ENCODE assay signal across 9 mouse cellular contexts in the genomic region with DNA sequence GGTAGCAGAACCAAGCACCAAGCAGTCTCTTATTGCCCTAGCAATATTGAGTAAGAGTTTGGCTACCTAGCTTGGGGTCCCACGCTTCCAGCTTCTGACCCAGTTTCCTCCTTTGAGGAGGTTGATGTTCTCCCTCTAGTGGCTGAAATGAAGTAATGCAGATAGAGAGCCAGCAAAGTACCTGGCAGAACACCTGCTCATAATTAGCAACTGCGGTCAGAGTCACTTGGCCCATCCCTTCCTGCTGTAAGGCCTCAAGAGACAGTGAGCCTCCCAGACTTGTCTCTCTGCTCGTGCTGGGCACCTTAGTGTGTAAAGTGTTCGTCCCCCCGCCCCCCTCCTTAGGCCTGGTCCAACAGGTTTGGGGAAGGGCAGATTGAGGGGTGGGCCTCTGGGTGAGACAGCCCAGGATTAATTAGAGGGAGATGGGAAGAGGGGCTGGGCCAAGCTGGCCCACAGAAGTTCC. TPM values are rescaled to one million over a fixed set of nuclear protein-coding genes. Genes with fewer than 3 reads are reported as not detected.
DNase-seq lines count a peak whose midpoint lies in the region; ATAC-seq lines count a peak whose summit lies in the region.
"Had no signal": no experiment of that assay in that cellular context is flagged by ENCODE, and none has a peak within 500 bp of the region (broad histone marks: within the 10 kb centered on the region; RNA-seq: fewer than 3 reads in every experiment).

No protein-coding gene starts in this region.

- H3K4me2 ChIP-seq in intestine, embryonic 15.5 days (replicated peaks), result no peak overlapping the region
- H3K4me2 ChIP-seq in neural tube, embryonic 13.5 days, result no peak overlapping the region

- peaks cover 20% of the 10 kb centered on the region for H3K36me3 ChIP-seq in intestine, embryonic 15.5 days
- H3K36me3 ChIP-seq in neural tube, embryonic 13.5 days, result peaks cover 36% of the 10 kb centered on the region

- no peak overlapping the region for H3K9ac ChIP-seq in intestine, embryonic 15.5 days
- no peak overlapping the region for H3K9ac ChIP-seq in neural tube, embryonic 13.5 days

- peak; percentile 64 for ATAC-seq in intestine, embryonic 15.5 days
- ATAC-seq in neural tube, embryonic 13.5 days (ENCODE audit: low read depth), result peak; percentile 33; the same call in 1 of the 2 replicates

- H3K27me3 ChIP-seq in intestine, embryonic 15.5 days (replicated peaks), result peaks cover 18% of the 10 kb centered on the region
- peaks cover 41% of the 10 kb centered on the region for H3K27me3 ChIP-seq in neural tube, embryonic 13.5 days

- WGBS in intestine, embryonic 15.5 days, result 13% methylated on average over 5 of the region's 5 CpGs
- WGBS in neural tube, embryonic 13.5 days, result 10% methylated on average over 5 of the region's 5 CpGs

- no peak overlapping the region for H3K27ac ChIP-seq in intestine, embryonic 15.5 days
- H3K27ac ChIP-seq in neural tube, embryonic 13.5 days (replicated peaks), result no peak overlapping the region

- no peaks in the 10 kb centered on the region for H3K9me3 ChIP-seq in intestine, embryonic 15.5 days
- no peaks in the 10 kb centered on the region for H3K9me3 ChIP-seq in neural tube, embryonic 13.5 days

- H3K4me3 ChIP-seq in intestine, embryonic 15.5 days (replicated peaks), result no peak overlapping the region
- H3K4me3 ChIP-seq in neural tube, embryonic 13.5 days, result no peak overlapping the region

- peaks cover 7% of the 10 kb centered on the region; the same call in 1 of the 2 replicates for H3K4me1 ChIP-seq in intestine, embryonic 15.5 days (replicated peaks)
- peaks cover 8% of the 10 kb centered on the region for H3K4me1 ChIP-seq in neural tube, embryonic 13.5 days (replicated peaks)

- DNase-seq in cerebellum, adult 9-10 months, result peak; percentile 59
- DNase-seq in cerebellum, adult 8-10 months, result no peak
- DNase-seq in thymus, postnatal 0 days (ENCODE audit: low spot score), result peak; percentile 71
- DNase-seq in thymus, postnatal 36 days, result no peak
- no peak for DNase-seq in left cerebral cortex, adult 18-20 months (ENCODE audit: low spot score in 2 of 2)
- no peak for DNase-seq in layer of hippocampus, adult 9-10 months (ENCODE audit: low spot score)

RNA-seq across cellular contexts. Expression of a gene that starts 4.3 kb away (rescaled TPM):
- 0.58 and 0.99 TPM in 2 replicates for polyA plus RNA-seq in thymus, postnatal 0 days (2015; fragmentation: Nextera tagmentation; extraction: Ambion mirVana)
- 4.2 TPM in 2 replicates for polyA plus RNA-seq in intestine, embryonic 15.5 days (2015; fragmentation: Nextera tagmentation; extraction: Ambion mirVana)
- polyA plus RNA-seq in neural tube, embryonic 13.5 days (2015; fragmentation: Nextera tagmentation; extraction: Ambion mirVana), result 0.19 TPM in 1 of 2 replicates, not detected in the other
- not detected for total RNA-seq in left cerebral cortex, adult 18-20 months (2021)
- total RNA-seq: heart, postnatal 10 days had no signal

RNA-seq across cellular contexts. Expression of a gene that starts 8.8 kb away (rescaled TPM):
- 62.0 and 70.7 TPM in 2 replicates for polyA plus RNA-seq in thymus, postnatal 0 days (2015; fragmentation: Nextera tagmentation; extraction: Ambion mirVana)
- 68.9 and 69.9 TPM in 2 replicates for polyA plus RNA-seq in intestine, embryonic 15.5 days (2015; fragmentation: Nextera tagmentation; extraction: Ambion mirVana)
- polyA plus RNA-seq in neural tube, embryonic 13.5 days (2015; fragmentation: Nextera tagmentation; extraction: Ambion mirVana), result 102 and 132 TPM in 2 replicates
- 100 to 1,000 TPM; 126 to 130 TPM for total RNA-seq in left cerebral cortex, adult 18-20 months (2021)

RNA-seq across cellular contexts. Expression of a gene that starts 9.1 kb away (rescaled TPM):
- 47.3 and 50.7 TPM in 2 replicates for polyA plus RNA-seq in thymus, postnatal 0 days (2015; fragmentation: Nextera tagmentation; extraction: Ambion mirVana)
- 43.0 and 43.2 TPM in 2 replicates for polyA plus RNA-seq in intestine, embryonic 15.5 days (2015; fragmentation: Nextera tagmentation; extraction: Ambion mirVana)
- 51.8 and 51.9 TPM in 2 replicates for polyA plus RNA-seq in neural tube, embryonic 13.5 days (2015; fragmentation: Nextera tagmentation; extraction: Ambion mirVana)
- total RNA-seq in left cerebral cortex, adult 18-20 months (2021), result 1 to 10 TPM; 5.3 to 6.8 TPM

RNA-seq across cellular contexts. Expression of a gene that starts 12.7 kb away (rescaled TPM):
- 6.0 and 9.4 TPM in 2 replicates for polyA plus RNA-seq in thymus, postnatal 0 days (2015; fragmentation: Nextera tagmentation; extraction: Ambion mirVana)
- 24.2 and 24.8 TPM in 2 replicates for polyA plus RNA-seq in intestine, embryonic 15.5 days (2015; fragmentation: Nextera tagmentation; extraction: Ambion mirVana)
- polyA plus RNA-seq in neural tube, embryonic 13.5 days (2015; fragmentation: Nextera tagmentation; extraction: Ambion mirVana), result 4.7 and 5.4 TPM in 2 replicates
- total RNA-seq in left cerebral cortex, adult 18-20 months (2021), result 10 to 100 TPM; 10.2 to 12.7 TPM

RNA-seq across cellular contexts. Expression of a gene that starts 14.5 kb away (rescaled TPM):
- polyA plus RNA-seq in thymus, postnatal 0 days (2015; fragmentation: Nextera tagmentation; extraction: Ambion mirVana), result 0.39 and 0.45 TPM in 2 replicates
- polyA plus RNA-seq in intestine, embryonic 15.5 days (2015; fragmentation: Nextera tagmentation; extraction: Ambion mirVana), result 42.8 and 46.2 TPM in 2 replicates
- 0.53 and 1.2 TPM in 2 replicates for polyA plus RNA-seq in neural tube, embryonic 13.5 days (2015; fragmentation: Nextera tagmentation; extraction: Ambion mirVana)
- total RNA-seq in left cerebral cortex, adult 18-20 months (2021), result not detected
- total RNA-seq: heart, postnatal 10 days had no signal

Comparison
In these comparisons a context has a peak if more than half of its experiments do, and no peak if none do; other contexts are left out.
1. DNase-seq: peak in cerebellum, adult 9-10 months (single experiment) and thymus, postnatal 0 days (single experiment); none in cerebellum, adult 8-10 months (single experiment), thymus, postnatal 36 days (0 of 2), left cerebral cortex, adult 18-20 months (0 of 2) and layer of hippocampus, adult 9-10 months (single experiment).